Mouse (Mus musculus) kidney, adult 2 months (tissue): ENCODE data around the gene Prss28.

ENCODE experiments used
- CTCF ChIP-seq: fragments of 200-500 bp; conservative IDR thresholded peaks from 2 replicates; pipeline ENCODE4 v1.5.1; 2011; ENCODE audit warnings: low read depth, mild to moderate bottlenecking, control low read depth, low read length, moderate library complexity, mixed read lengths; ENCODE audit not compliant: insufficient read depth, insufficient read length
- POLR2A ChIP-seq: fragments of 200-500 bp; IDR thresholded peaks from one replicate; pipeline ENCODE4 v1.6.1; 2011; ENCODE audit warnings: low read depth, low read length, control low read depth

DNA sequence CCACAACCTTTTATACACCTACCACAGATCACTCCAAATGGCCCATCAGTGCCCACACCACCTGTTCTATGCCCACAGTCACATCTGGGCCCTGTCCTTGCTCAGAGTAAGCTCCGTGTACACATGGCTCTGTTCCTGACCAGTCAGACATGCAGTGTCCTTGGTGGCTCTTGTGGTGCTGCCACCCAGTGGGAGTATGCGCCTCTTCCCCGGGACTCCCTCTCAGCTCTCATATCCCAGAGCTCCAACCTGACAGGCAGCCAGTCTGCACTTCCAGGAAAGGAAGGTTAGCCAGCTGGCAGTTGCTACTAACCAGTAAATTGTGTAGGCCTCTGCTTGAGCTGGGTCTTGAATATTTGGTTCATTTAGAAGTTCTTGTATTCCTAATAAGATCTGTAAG lies 44.0 kb upstream of the Prss28 start:
- TF ChIP-seq CTCF (peak; percentile 59; the same call in 1 of the 2 replicates), POLR2A (no peak)
